Mouse (Mus musculus) spleen, adult 18-20 months (tissue): ENCODE data around the gene Lmcd1.
"Not testable (repeated sequence)": the region's sequence is repeated elsewhere in the genome, so short reads cannot be mapped to it uniquely, and the experiment has no call there.

Experiments
- DNase-seq, 2 experiments: peaks; one replicate each; pipeline ENCODE4 v3.0.0; 2022; ENCODE audit warnings: mixed read lengths in 2 of 2

The Lmcd1 gene

GRCm38 (mm10) chr6:112273501-112274205 lies at the start of gene Lmcd1:
Gene Lmcd1, plus strand, starts transcription at chr6:112273758.
- peak; percentile 28 to 38 for DNase-seq

- no peak for DNase-seq
Observed at GRCm38 (mm10) chr6:112223877-112224632, 49.5 kb upstream of the Lmcd1 start.

- DNase-seq, result no peak
Observed at GRCm38 (mm10) chr6:112236775-112237174, 36.8 kb upstream of the Lmcd1 start.

- no peak for DNase-seq
Observed at GRCm38 (mm10) chr6:112242216-112242615, 31.3 kb upstream of the Lmcd1 start.

GRCm38 (mm10) chr6:112245639-112246038 lies 27.9 kb upstream of the Lmcd1 start:
- DNase-seq, result peak in 1 of 2 experiments; percentile 8

GRCm38 (mm10) chr6:112246636-112247035 lies 26.9 kb upstream of the Lmcd1 start:
- no peak for DNase-seq

- not testable (repeated sequence) for DNase-seq
Observed at GRCm38 (mm10) chr6:112253943-112254342, 19.6 kb upstream of the Lmcd1 start.

GRCm38 (mm10) chr6:112254967-112255366 lies 18.6 kb upstream of the Lmcd1 start:
- no peak for DNase-seq

GRCm38 (mm10) chr6:112255388-112256225 lies 18.0 kb upstream of the Lmcd1 start:
- DNase-seq, result no peak

GRCm38 (mm10) chr6:112256599-112256998 lies 17.0 kb upstream of the Lmcd1 start:
- DNase-seq, result no peak

GRCm38 (mm10) chr6:112261089-112261488 lies 12.5 kb upstream of the Lmcd1 start:
- no peak for DNase-seq

GRCm38 (mm10) chr6:112264321-112264720 lies 9.2 kb upstream of the Lmcd1 start:
- DNase-seq, result no peak

- no peak for DNase-seq
Observed at GRCm38 (mm10) chr6:112266631-112267030, 6.9 kb upstream of the Lmcd1 start.

- no peak for DNase-seq
Observed at GRCm38 (mm10) chr6:112267661-112268357, 5.7 kb upstream of the Lmcd1 start.

GRCm38 (mm10) chr6:112274261-112275055 lies 900 bp downstream of the Lmcd1 start:
- DNase-seq, result peak; percentile 39 to 52

GRCm38 (mm10) chr6:112275731-112276245 lies 2.2 kb downstream of the Lmcd1 start:
- no peak for DNase-seq

GRCm38 (mm10) chr6:112278805-112279204 lies 5.2 kb downstream of the Lmcd1 start:
- DNase-seq, result no peak

GRCm38 (mm10) chr6:112280161-112280560 lies 6.6 kb downstream of the Lmcd1 start:
- DNase-seq, result no peak

GRCm38 (mm10) chr6:112280945-112281344 lies 7.4 kb downstream of the Lmcd1 start:
- DNase-seq, result no peak

- DNase-seq, result no peak
Observed at GRCm38 (mm10) chr6:112281935-112282334, 8.4 kb downstream of the Lmcd1 start.

- no peak for DNase-seq
Observed at GRCm38 (mm10) chr6:112284087-112284486, 10.5 kb downstream of the Lmcd1 start.
